17 mouse cellular contexts compared by ENCODE assay signal in genomic region chr1:184991191-184991590, GRCm38 (mm10). TPM values are rescaled to one million over a fixed set of nuclear protein-coding genes. Genes with fewer than 3 reads are reported as not detected.
"Had no signal": no experiment of that assay in that cellular context is flagged by ENCODE, and none has a peak within 500 bp of the region (broad histone marks: within the 10 kb centered on the region; RNA-seq: fewer than 3 reads in every experiment).

No protein-coding gene starts in this region.

- H3K36me3 ChIP-seq: neural tube, embryonic 13.5 days; neural tube, embryonic 15.5 days; stomach, embryonic 15.5 days had no signal

- H3K27ac ChIP-seq: neural tube, embryonic 13.5 days; neural tube, embryonic 15.5 days; stomach, embryonic 15.5 days; stomach, postnatal 0 days had no signal

- H3K4me2 ChIP-seq: neural tube, embryonic 13.5 days; neural tube, embryonic 15.5 days; stomach, embryonic 15.5 days had no signal

- H3K4me1 ChIP-seq: stomach, embryonic 15.5 days had no signal

- H3K9me3 ChIP-seq: neural tube, embryonic 13.5 days; neural tube, embryonic 15.5 days; stomach, embryonic 15.5 days had no signal

- H3K27me3 ChIP-seq: neural tube, embryonic 13.5 days; neural tube, embryonic 15.5 days; stomach, embryonic 15.5 days had no signal

- H3K9ac ChIP-seq: neural tube, embryonic 13.5 days; neural tube, embryonic 15.5 days; stomach, embryonic 15.5 days had no signal

- H3K4me3 ChIP-seq: neural tube, embryonic 13.5 days; neural tube, embryonic 15.5 days; stomach, embryonic 15.5 days had no signal

- DNase-seq: retina, postnatal 1 day; right cerebral cortex, adult 18-20 months; right cerebral cortex, postnatal 14 days; right cerebral cortex, postnatal 25 days; right cerebral cortex, postnatal 4 days; spleen, adult 18-20 months; thymus, adult 18-20 months; thymus, adult 2 months; thymus, postnatal 14 days; thymus, postnatal 25 days; thymus, postnatal 36 days; thymus, postnatal 4 days had no signal

RNA-seq across cellular contexts. Expression of gene Mark1, which starts 8.2 kb away (rescaled TPM):
- total RNA-seq: neutrophil, adult 5-6 weeks had no signal
